Mouse (Mus musculus) layer of hippocampus, adult 6 months (tissue): ENCODE measurements around the gene Lactb. TPM values are rescaled to one million over a fixed set of nuclear protein-coding genes. Genes with fewer than 3 reads are reported as not detected.

Experiments used
- long read RNA-seq, 2 experiments: library from polyadenylated mRNA; unstranded; transcript quantifications; one replicate each; pipeline ENCODE4 v2.0.0; 2019 to 2020
- polyA plus RNA-seq: library from polyadenylated mRNA; unstranded; fragments of <200 nt; fragmentation: Nextera tagmentation; gene quantifications from 2 replicates; pipeline ENCODE4 v1.2.3, GENCODE M21; 2021

The Lactb gene
- 2.9 and 3.4 TPM in 2 replicates for polyA plus RNA-seq
- long read RNA-seq, experiment 1, partial matches to known transcripts = 5 of 5 reads
- long read RNA-seq, experiment 1, other reads (novel, unspliced or antisense) = 0 of 5 reads
- long read RNA-seq, experiment 2, transcript Lactb-201 (6 exons, 2,031 nt) = major isoform, 17 of 19 reads
- long read RNA-seq, experiment 2, partial matches to known transcripts = 1 of 19 reads
- long read RNA-seq, experiment 2, other reads (novel, unspliced or antisense) = 1 of 19 reads

DNA sequence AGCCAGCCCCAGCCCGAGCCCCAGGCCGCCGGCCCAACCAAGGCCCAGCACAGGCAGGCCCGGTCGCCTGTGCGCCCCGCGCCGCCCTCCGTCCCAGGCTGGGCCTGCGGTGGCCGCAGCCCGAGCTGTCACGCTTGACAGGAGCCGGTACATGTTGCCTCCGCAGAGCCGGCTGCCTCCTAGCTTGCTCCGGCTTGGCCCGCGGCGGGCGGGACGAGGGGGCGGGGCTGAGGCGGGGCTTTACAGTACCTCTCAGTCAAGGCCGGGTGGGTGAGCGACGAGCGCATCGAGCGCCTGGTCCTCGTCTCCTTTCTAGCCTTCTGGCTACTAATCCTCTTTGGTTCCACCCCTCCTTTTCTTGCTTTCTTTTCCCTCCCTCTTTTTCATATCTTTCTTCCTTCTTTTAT lies at the start of gene Lactb:
Gene Lactb, minus strand, starts transcription at position 246 of the 407 bp plus-strand sequence.

DNA sequence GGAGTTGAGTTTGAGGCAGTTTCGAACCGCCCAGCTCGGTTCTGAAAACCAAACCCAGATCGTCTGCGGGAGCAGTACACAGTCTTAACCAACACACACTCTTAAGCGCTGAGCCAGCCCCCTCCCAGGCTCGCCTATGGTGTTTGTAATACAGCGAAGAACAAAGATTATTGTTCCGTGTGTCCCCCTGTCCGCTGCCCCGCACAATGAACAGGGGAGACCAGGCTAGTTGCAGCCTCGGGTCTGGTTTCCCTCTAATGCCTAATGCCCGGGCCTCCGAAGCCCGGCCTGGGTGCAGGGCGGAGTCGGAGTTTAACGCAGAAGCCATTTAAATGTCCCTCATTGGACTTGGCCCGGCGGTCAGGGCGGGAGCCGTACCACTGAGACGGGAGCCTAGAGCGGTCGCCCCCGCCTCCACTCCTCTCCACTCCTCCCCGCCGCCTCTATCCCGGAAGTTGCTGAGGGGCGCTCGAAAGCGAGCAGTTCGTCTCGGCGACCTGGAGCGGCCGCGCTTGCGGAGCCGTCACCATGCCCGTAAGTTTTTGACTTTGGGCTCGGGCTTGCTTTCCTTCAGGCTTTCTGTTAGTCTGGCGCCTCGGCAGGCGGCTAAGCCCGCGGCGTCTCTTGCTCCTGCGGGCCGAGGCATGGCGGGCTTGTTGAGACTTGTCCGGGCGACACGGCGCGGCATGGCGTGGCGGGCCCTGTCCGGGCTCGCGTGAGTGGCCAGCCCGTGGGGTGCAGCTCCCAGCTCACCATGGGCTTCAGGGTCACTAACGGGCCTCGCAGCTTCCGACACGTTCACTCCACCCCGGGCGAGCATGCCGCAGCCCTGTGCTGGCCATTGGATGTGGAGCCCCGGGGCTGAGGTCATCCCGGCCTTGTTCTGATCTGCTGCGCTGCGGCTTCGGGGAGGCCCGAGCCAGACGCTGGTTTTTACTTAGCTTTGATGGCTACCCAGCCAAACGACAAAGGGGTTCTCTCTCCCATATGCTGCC lies 29.3 kb downstream of the Lactb start, which contains the start of gene Rps27l:
Gene Rps27l, plus strand, starts transcription at position 440 of the 995 bp plus-strand sequence.

DNA sequence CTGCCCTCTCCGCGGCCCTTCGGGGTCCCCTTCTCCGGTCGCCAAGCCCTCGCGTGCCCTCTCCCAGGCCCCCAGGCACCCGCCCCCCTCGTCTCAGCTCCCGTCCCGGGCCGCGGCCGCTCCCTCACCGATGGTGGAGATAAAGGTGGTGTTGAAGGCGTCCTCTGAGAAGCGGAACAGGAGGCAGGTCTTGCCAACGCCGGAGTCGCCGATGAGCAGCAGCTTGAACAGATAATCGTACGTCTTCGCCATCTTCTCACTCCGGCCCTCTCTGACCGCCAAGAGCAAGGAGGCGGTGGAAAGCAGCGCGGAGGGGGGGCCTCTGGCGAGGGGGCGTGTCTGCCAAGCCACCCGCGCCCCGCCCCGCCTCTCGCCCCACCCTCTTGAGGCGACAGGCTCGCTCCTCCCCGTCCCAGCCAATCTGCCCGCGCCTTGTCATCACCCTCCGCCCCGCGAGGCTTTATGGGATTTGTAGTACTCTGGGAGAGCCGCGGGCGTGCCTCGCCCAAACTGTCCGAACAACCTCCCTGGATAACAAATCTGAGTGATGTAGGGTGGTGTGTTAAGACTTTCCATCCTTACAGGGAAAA lies 55.8 kb downstream of the Lactb start, which contains the start of gene Rab8b:
Gene Rab8b, minus strand, starts transcription at position 306 of the 590 bp plus-strand sequence.

Other genes starting within 250 kb of the Lactb start
- 9.0 and 12.8 TPM in 2 replicates for gene Aph1b, start 180.0 kb downstream of the Lactb start, polyA plus RNA-seq
- 0.10 TPM in 1 of 2 replicates, not detected in the other for gene Gm10647, start 178.4 kb downstream of the Lactb start, polyA plus RNA-seq
- 8.9 and 13.9 TPM in 2 replicates for gene Aph1c, start 140.8 kb downstream of the Lactb start, polyA plus RNA-seq
- 8.2 and 11.1 TPM in 2 replicates for gene Rab8b, start 55.8 kb downstream of the Lactb start, polyA plus RNA-seq
- 128 and 171 TPM in 2 replicates for gene Rps27l, start 29.4 kb downstream of the Lactb start, polyA plus RNA-seq
- 199 and 212 TPM in 2 replicates for gene Tpm1, start 73.9 kb upstream of the Lactb start, polyA plus RNA-seq